Comparison of ENCODE assay signal across 9 mouse cellular contexts in the genomic region with DNA sequence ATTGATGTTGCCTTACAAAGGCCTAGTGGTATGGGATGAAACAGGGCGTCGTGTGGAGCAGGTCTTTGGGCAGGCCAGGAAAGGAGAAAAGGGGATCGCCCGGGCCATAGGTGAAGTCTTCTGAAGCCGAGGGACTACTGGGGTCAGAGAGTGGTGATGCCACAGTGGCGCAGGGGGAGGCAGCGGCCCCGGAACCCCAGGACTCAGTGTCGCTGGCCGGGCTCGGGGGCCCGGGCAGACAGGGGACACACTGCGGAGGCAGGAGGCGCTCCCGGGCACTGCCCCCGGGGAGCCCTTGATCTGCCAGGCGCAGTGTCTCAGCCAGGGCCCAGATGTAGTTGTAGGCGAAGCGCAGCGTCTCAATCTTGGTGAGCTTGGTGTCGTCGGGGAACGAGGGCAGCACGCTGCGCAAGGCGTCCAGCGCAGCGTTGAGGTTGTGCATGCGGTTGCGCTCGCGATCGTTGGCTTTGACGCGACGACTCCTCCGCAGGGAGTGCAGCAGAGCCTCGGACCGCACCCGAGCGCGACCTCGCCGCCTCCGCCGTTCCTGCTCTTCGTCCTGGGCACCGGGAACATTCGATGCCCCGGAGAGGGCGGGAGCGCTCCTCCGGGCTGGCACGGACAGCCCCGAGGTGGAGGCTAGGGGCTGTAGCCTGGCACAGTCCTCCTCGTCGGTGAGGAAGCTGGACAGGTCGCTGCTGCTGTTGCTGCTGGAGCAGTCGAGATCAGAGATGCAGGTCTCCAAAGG. TPM values are rescaled to one million over a fixed set of nuclear protein-coding genes. Genes with fewer than 3 reads are reported as not detected.
DNase-seq lines count a peak whose midpoint lies in the region; ATAC-seq and TF ChIP-seq lines count a peak whose summit lies in the region.
"Had no signal": no experiment of that assay in that cellular context is flagged by ENCODE, and none has a peak within 500 bp of the region (broad histone marks: within the 10 kb centered on the region; RNA-seq: fewer than 3 reads in every experiment).

No protein-coding gene starts in this region.

- no peaks in the 10 kb centered on the region for H3K9me3 ChIP-seq in heart, embryonic 10.5 days
- H3K9me3 ChIP-seq in E14TG2a.4 (ENCODE audit: low read length): 0 out of 2 replicates have a peak, but pooled peaks cover 3% of the 10 kb centered on the region
- no peaks in the 10 kb centered on the region for H3K9me3 ChIP-seq in forebrain, embryonic 14.5 days (replicated peaks; ENCODE audit: control insufficient read depth, low read length)

- H3K4me2 ChIP-seq in forebrain, embryonic 14.5 days (ENCODE audit: low read length): peak overlapping the region; percentile 63

- H3K27me3 ChIP-seq in heart, embryonic 10.5 days (ENCODE audit: insufficient read depth, poor library complexity, severe bottlenecking): peaks cover 100% of the 10 kb centered on the region
- H3K27me3 ChIP-seq in E14TG2a.4 (ENCODE audit: insufficient read depth, low read length): peaks cover 99% of the 10 kb centered on the region
- H3K27me3 ChIP-seq in forebrain, embryonic 14.5 days (replicated peaks; ENCODE audit: control insufficient read depth, insufficient read depth, low read length): peaks cover 94% of the 10 kb centered on the region

- peak overlapping the region; percentile 52 for H3K4me3 ChIP-seq in heart, embryonic 10.5 days
- H3K4me3 ChIP-seq in E14TG2a.4 (replicated peaks; ENCODE audit: low read length): peak overlapping the region; percentile 69
- H3K4me3 ChIP-seq in forebrain, embryonic 14.5 days (ENCODE audit: low read depth, low read length): peak overlapping the region; percentile 33

- WGBS in heart, embryonic 10.5 days: 2% methylated on average over 58 of the region's 59 CpGs
- WGBS in forebrain, embryonic 14.5 days: under 1% methylated on average over 59 of the region's 59 CpGs

- H3K36me3 ChIP-seq in heart, embryonic 10.5 days: no peaks in the 10 kb centered on the region
- H3K36me3 ChIP-seq in E14TG2a.4 (ENCODE audit: insufficient read depth, low read length): no peaks in the 10 kb centered on the region
- H3K36me3 ChIP-seq in forebrain, embryonic 14.5 days (ENCODE audit: control insufficient read depth, insufficient read depth, low read length): no peaks in the 10 kb centered on the region

- DNase-seq in heart, embryonic 10.5 days (ENCODE audit: low spot score): no peak
- no peak for DNase-seq in heart, adult 11 months
- no peak for DNase-seq in forebrain, embryonic 14.5 days (ENCODE audit: low spot score)
- DNase-seq in adrenal gland, postnatal 14 days: no peak
- no peak for DNase-seq in B cell, adult 2 months
- no peak for DNase-seq in urinary bladder, postnatal 36 days (ENCODE audit: low spot score in 2 of 2)
- DNase-seq: lung, adult 18-20 months had no signal

- H3K4me1 ChIP-seq in heart, embryonic 10.5 days: peaks cover 15% of the 10 kb centered on the region
- peaks cover 34% of the 10 kb centered on the region for H3K4me1 ChIP-seq in E14TG2a.4 (replicated peaks; ENCODE audit: low read depth, low read length)
- peaks cover 13% of the 10 kb centered on the region; the same call in 1 of the 2 replicates for H3K4me1 ChIP-seq in forebrain, embryonic 14.5 days (ENCODE audit: control insufficient read depth, insufficient read depth, low read length)

- no peak overlapping the region; the same call in 1 of the 2 replicates for H3K27ac ChIP-seq in heart, embryonic 10.5 days
- H3K27ac ChIP-seq in forebrain, embryonic 14.5 days (ENCODE audit: low read depth, low read length): peak overlapping the region; percentile 33; the same call in 1 of the 2 replicates

- no peak for TF ChIP-seq CTCF in E14TG2a.4 (conservative IDR thresholded peaks at IDR 0.05; ENCODE audit: low read length)

- H3K9ac ChIP-seq in forebrain, embryonic 14.5 days (ENCODE audit: low read length): peak overlapping the region; percentile 45; the same call in 1 of the 2 replicates

- peak; percentile 10 for ATAC-seq in forebrain, embryonic 14.5 days
- 0 out of 2 replicates have a peak, but pooled peaks have one; percentile 20 for ATAC-seq in megakaryocyte progenitor cell, adult 5-6 weeks (replicated peaks; ENCODE audit: poor library complexity)

RNA-seq across cellular contexts. Expression of gene Neurog1, which starts 0.6 kb away (rescaled TPM):
- polyA plus RNA-seq in heart, embryonic 10.5 days (2016; fragmentation: Nextera tagmentation; extraction: Ambion mirVana): 0.09 and 0.20 TPM in 2 replicates
- polyA plus RNA-seq in forebrain, embryonic 14.5 days (2014; fragmentation: Nextera tagmentation; extraction: Ambion mirVana): 3.4 and 4.3 TPM in 2 replicates
- not detected in 2 replicates for total RNA-seq in megakaryocyte progenitor cell, adult 5-6 weeks (2015)
- total RNA-seq in megakaryocyte progenitor cell, adult 5-6 weeks (2017): not detected in 2 replicates
- total RNA-seq in adrenal gland, postnatal 14 days (2021): not detected in 2 replicates

RNA-seq across cellular contexts. Expression of gene Cxcl14, which starts 45.0 kb away (rescaled TPM):
- polyA plus RNA-seq in heart, embryonic 10.5 days (2016; fragmentation: Nextera tagmentation; extraction: Ambion mirVana): 1.6 and 8.6 TPM in 2 replicates
- 8.1 and 10.8 TPM in 2 replicates for polyA plus RNA-seq in forebrain, embryonic 14.5 days (2014; fragmentation: Nextera tagmentation; extraction: Ambion mirVana)
- not detected in 2 replicates for total RNA-seq in megakaryocyte progenitor cell, adult 5-6 weeks (2015)
- total RNA-seq in megakaryocyte progenitor cell, adult 5-6 weeks (2017): not detected in 2 replicates
- 23.9 and 27.3 TPM in 2 replicates for total RNA-seq in adrenal gland, postnatal 14 days (2021)

Comparison
In these comparisons a context has a peak if more than half of its experiments do, and no peak if none do; other contexts are left out.
1. RNA of gene Cxcl14, which starts 45.0 kb away (total RNA-seq): 23.9 to 27.3 TPM in adrenal gland, postnatal 14 days; not detected in megakaryocyte progenitor cell, adult 5-6 weeks; every median in the first group is over 10 times any median in the second.
2. Peak in every context shown above with its lines, with median percentiles within 50 percentile points of each other: H3K4me3 ChIP-seq.